Comparison of ENCODE assay signal across 8 mouse cellular contexts in the genomic region with DNA sequence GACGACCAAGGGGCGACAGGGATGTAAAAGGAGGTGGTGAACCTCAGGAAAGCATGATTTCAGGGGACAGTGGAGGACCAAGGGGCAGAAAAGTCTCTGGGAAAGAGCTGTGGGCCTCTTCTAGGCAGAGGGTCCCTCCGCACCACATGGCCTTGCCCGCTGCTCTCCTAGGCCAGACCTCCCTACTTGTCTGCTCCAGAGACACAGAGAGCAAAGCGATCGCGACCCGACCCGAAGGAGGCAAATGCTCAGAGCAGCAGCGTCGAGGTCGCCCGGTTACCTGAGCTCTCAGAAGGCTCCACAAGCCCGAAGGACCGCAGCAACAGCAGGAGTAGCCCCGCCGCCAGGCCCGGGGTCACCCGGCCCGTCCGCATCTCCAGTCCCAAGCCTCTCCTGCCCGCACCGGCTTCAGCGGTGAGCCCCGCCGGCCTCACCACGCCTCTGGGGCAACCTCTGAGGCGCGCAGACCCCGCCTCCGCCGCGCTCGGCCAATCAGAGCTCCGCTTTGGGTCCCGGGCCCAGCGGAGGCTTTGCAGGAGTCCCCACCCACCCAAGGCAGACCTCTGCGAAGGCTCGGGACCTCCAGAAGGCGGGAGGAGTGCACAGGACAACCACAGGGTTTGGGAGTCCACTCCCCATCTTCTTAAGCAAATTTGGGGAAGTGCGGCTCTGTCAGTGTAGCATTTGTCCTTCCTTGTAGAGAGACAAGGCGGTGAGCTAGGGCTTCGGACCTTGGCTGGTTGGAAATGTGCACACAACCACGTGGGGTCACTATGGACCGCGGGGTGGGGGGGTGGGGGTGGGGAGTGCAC. TPM values are rescaled to one million over a fixed set of nuclear protein-coding genes. Genes with fewer than 3 reads are reported as not detected.
DNase-seq lines count a peak whose midpoint lies in the region; ATAC-seq and TF ChIP-seq lines count a peak whose summit lies in the region.

Gene Ly75 (minus strand): TSS at position 446 of the 812 bp plus-strand sequence.

- H3K27me3 ChIP-seq in forebrain, embryonic 10.5 days (ENCODE audit: poor library complexity, severe bottlenecking): peaks cover 47% of the 10 kb centered on the region
- H3K27me3 ChIP-seq in heart, embryonic 16.5 days (ENCODE audit: control insufficient read depth, insufficient read depth, low read length): no peaks in the 10 kb centered on the region
- no peaks in the 10 kb centered on the region for H3K27me3 ChIP-seq in liver, postnatal 0 days (ENCODE audit: insufficient read depth, low read length)
- H3K27me3 ChIP-seq in neural tube, embryonic 14.5 days (ENCODE audit: control insufficient read depth, insufficient read depth, low read length): 0 out of 2 replicates have a peak, but pooled peaks cover 4% of the 10 kb centered on the region

- no peak within 1 kb of the TSS for H3K27ac ChIP-seq in brown adipose tissue, adult 24 weeks (replicated peaks; ENCODE audit: low read depth, low read length)
- peak within 1 kb of the TSS; percentile 82 for H3K27ac ChIP-seq in forebrain, embryonic 10.5 days
- no peak within 1 kb of the TSS for H3K27ac ChIP-seq in heart, embryonic 16.5 days (ENCODE audit: low read length)
- peak within 1 kb of the TSS; percentile 50 for H3K27ac ChIP-seq in liver, postnatal 0 days (ENCODE audit: low read depth)
- H3K27ac ChIP-seq in neural tube, embryonic 14.5 days (ENCODE audit: low read depth, low read length): no peak within 1 kb of the TSS

- H3K4me3 ChIP-seq in brown adipose tissue, adult 24 weeks (ENCODE audit: insufficient read depth, low read depth, low read length): peak within 1 kb of the TSS; percentile 62
- peak within 1 kb of the TSS; percentile 65 for H3K4me3 ChIP-seq in forebrain, embryonic 10.5 days
- peak within 1 kb of the TSS; percentile 63 for H3K4me3 ChIP-seq in heart, embryonic 16.5 days (ENCODE audit: low read length)
- peak within 1 kb of the TSS; percentile 64 for H3K4me3 ChIP-seq in liver, postnatal 0 days (ENCODE audit: low read depth, low read length)
- peak within 1 kb of the TSS; percentile 39 for H3K4me3 ChIP-seq in neural tube, embryonic 14.5 days (ENCODE audit: low read depth, low read length)

- ATAC-seq in heart, embryonic 16.5 days (replicated peaks; ENCODE audit: extremely low read depth, insufficient read depth, low FRiP score): peak; percentile 98
- peak; percentile 98 for ATAC-seq in liver, postnatal 0 days
- peak; percentile 99 for ATAC-seq in neural tube, embryonic 14.5 days (ENCODE audit: low read depth)

- TF ChIP-seq EP300 in liver, postnatal 0 days (IDR thresholded peaks at IDR 0.05; ENCODE audit: low read depth): no peak

- H3K9me3 ChIP-seq in forebrain, embryonic 10.5 days: no peaks in the 10 kb centered on the region
- H3K9me3 ChIP-seq in heart, embryonic 16.5 days (replicated peaks; ENCODE audit: control insufficient read depth, low read length): no peaks in the 10 kb centered on the region
- H3K9me3 ChIP-seq in liver, postnatal 0 days (ENCODE audit: low read length): no peaks in the 10 kb centered on the region
- no peaks in the 10 kb centered on the region for H3K9me3 ChIP-seq in neural tube, embryonic 14.5 days (ENCODE audit: control insufficient read depth, low read length)

- H3K36me3 ChIP-seq in forebrain, embryonic 10.5 days (replicated peaks): no peaks in the 10 kb centered on the region
- H3K36me3 ChIP-seq in heart, embryonic 16.5 days (ENCODE audit: control insufficient read depth, insufficient read depth): no peaks in the 10 kb centered on the region
- H3K36me3 ChIP-seq in liver, postnatal 0 days (replicated peaks; ENCODE audit: insufficient read depth, low read length): no peaks in the 10 kb centered on the region
- no peaks in the 10 kb centered on the region for H3K36me3 ChIP-seq in neural tube, embryonic 14.5 days (ENCODE audit: control insufficient read depth, insufficient read depth, low read length)

- peak within 1 kb of the TSS; percentile 69 for H3K9ac ChIP-seq in heart, embryonic 16.5 days (ENCODE audit: low read length)
- H3K9ac ChIP-seq in liver, postnatal 0 days (replicated peaks): peak within 1 kb of the TSS; percentile 67
- peak within 1 kb of the TSS; percentile 39; the same call in 1 of the 2 replicates for H3K9ac ChIP-seq in neural tube, embryonic 14.5 days (replicated peaks; ENCODE audit: low read depth, low read length)

- no peaks in the 10 kb centered on the region for H3K4me1 ChIP-seq in brown adipose tissue, adult 24 weeks (ENCODE audit: control insufficient read depth, insufficient read depth, insufficient read length, low read length)
- H3K4me1 ChIP-seq in forebrain, embryonic 10.5 days: peaks cover 16% of the 10 kb centered on the region
- H3K4me1 ChIP-seq in heart, embryonic 16.5 days (ENCODE audit: control insufficient read depth, insufficient read depth, low read length): peaks cover 9% of the 10 kb centered on the region
- peaks cover 5% of the 10 kb centered on the region; the same call in 1 of the 2 replicates for H3K4me1 ChIP-seq in liver, postnatal 0 days (ENCODE audit: insufficient read depth)
- H3K4me1 ChIP-seq in neural tube, embryonic 14.5 days (ENCODE audit: control insufficient read depth, insufficient read depth, low read length): no peaks in the 10 kb centered on the region

- peak within 1 kb of the TSS; percentile 75 for H3K4me2 ChIP-seq in heart, embryonic 16.5 days (ENCODE audit: low read depth, low read length)
- peak within 1 kb of the TSS; percentile 89 for H3K4me2 ChIP-seq in liver, postnatal 0 days (ENCODE audit: low read depth, low read length)
- H3K4me2 ChIP-seq in neural tube, embryonic 14.5 days (ENCODE audit: low read depth, low read length): peak within 1 kb of the TSS; percentile 82

- no peak for TF ChIP-seq CTCF in liver, postnatal 0 days (IDR thresholded peaks at IDR 0.05; ENCODE audit: low read depth)

- DNase-seq in CD8-positive naive resting alpha-beta T cell, adult 2 months (ENCODE audit: low read depth in 2 of 2, low spot score in 2 of 2): peak; percentile 78 to 86
- DNase-seq in forebrain, embryonic 10.5 days (ENCODE audit: extremely low spot score, low spot score): peak; percentile 87
- peak; percentile 85 to 93 for DNase-seq in kidney, postnatal 25 days
- peak; percentile 88 for DNase-seq in liver, postnatal 0 days
- DNase-seq in testis, postnatal 10 days (ENCODE audit: low spot score): peak; percentile 80

- 2% methylated on average over 46 of the region's 46 CpGs for WGBS in forebrain, embryonic 10.5 days
- whole genome bisulfite sequencing in heart, embryonic 16.5 days: 1% methylated on average over 46 of the region's 46 CpGs
- WGBS in liver, postnatal 0 days (ENCODE audit: insufficient replicate concordance): under 1% methylated on average over 46 of the region's 46 CpGs
- WGBS in neural tube, embryonic 14.5 days: 2% methylated on average over 46 of the region's 46 CpGs

RNA-seq across cellular contexts. Expression of gene Ly75, which starts in this region (rescaled TPM):
- not detected in 2 replicates for polyA plus RNA-seq in brown adipose tissue, adult 24 weeks (2012; ENCODE audit: insufficient read depth, insufficient read length, missing spikeins)
- 3.7 and 3.9 TPM in 2 replicates for polyA plus RNA-seq in forebrain, embryonic 10.5 days (2016; fragmentation: Nextera tagmentation; extraction: Ambion mirVana)
- 3.2 and 5.0 TPM in 2 replicates for polyA plus RNA-seq in heart, embryonic 16.5 days (2015; fragmentation: Nextera tagmentation; extraction: Ambion mirVana)
- 1.5 and 2.0 TPM in 2 replicates for polyA plus RNA-seq in liver, postnatal 0 days (2015; fragmentation: Nextera tagmentation; extraction: Ambion mirVana)
- 1.2 TPM in 2 replicates for polyA plus RNA-seq in neural tube, embryonic 14.5 days (2014; fragmentation: Nextera tagmentation; extraction: Ambion mirVana)

Comparison
In these comparisons a context has a peak if more than half of its experiments do, and no peak if none do; other contexts are left out.
1. H3K27ac ChIP-seq: peak in forebrain, embryonic 10.5 days (single experiment) and liver, postnatal 0 days (single experiment); none in brown adipose tissue, adult 24 weeks (single experiment), heart, embryonic 16.5 days (single experiment) and neural tube, embryonic 14.5 days (single experiment).
2. Peak in every context shown above with its lines, with median percentiles within 50 percentile points of each other: DNase-seq, H3K4me3 ChIP-seq, ATAC-seq, H3K4me2 ChIP-seq and H3K9ac ChIP-seq.